Mouse (Mus musculus) embryonic fibroblast, embryonic 13.5 days (primary cell): ENCODE data around the gene Hoxa3.

Source experiments
- CTCF ChIP-seq: IDR thresholded peaks from 2 replicates; pipeline ENCODE4 v1.5.1; 2011; ENCODE audit warnings: mild to moderate bottlenecking, control low read depth, low read length, moderate library complexity, borderline replicate concordance; ENCODE audit not compliant: insufficient read depth
- POLR2A ChIP-seq: IDR thresholded peaks from 2 replicates; pipeline ENCODE4 v1.6.1; 2011; ENCODE audit warnings: low read depth, mild to moderate bottlenecking, control low read depth, low read length, moderate library complexity

DNA sequence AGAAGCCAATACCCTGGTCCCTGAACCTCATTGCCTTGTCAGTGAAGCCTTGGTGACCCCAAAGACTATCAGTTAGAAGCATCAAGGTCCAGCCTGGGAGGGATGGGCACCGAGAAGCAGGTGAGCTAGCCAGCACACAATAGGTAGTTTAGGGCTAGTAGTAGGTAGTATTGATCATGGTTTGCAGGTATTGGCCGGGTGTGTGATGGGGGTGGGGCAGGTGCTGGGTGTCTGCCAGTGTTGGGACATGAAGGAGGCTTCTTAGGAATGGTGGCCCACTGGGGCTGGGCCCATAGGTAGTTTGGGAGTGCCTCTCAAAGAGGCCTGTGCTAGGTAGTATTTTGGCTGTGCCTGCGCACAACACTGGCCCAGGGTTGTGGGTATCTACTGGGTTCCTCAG is 1.9 kb upstream of the Hoxa3 start:
- TF ChIP-seq POLR2A (no peak), CTCF (no peak)
